Mouse (Mus musculus) c-Kit-positive CD71-positive TER-119-negative erythroid progenitor cells, embryonic 14.5 days (primary cell): Measurements from ENCODE around the gene Cask.
A peak's percentile ranks its signal among the peaks of the same experiment; 100 is the strongest.

Experiments
- DNase-seq: peaks from one replicate; pipeline ENCODE4 v3.0.0-alpha.2; 2013; ENCODE audit warnings: low read depth

Gene Cask

DNA sequence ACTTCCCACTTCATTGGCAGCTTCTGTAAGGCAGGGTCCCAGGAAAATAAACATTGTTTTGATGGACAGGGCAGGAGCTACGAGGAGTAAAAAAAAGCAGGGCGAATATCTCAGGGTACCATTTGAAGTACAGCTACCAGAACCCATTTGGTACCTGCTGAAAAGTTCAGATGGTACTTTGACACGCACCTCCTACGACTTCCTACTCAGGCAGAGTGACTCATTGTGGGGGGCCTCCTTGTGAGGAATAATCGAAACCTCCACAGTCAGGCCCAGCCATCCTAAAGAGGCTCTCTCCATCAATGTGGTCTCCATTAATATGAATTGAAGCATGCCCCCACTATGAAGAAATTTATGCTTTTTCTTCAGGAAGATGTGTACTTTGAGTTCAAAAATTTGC lies 228.5 kb downstream of the Cask start:
- DNase-seq = no peak

DNA sequence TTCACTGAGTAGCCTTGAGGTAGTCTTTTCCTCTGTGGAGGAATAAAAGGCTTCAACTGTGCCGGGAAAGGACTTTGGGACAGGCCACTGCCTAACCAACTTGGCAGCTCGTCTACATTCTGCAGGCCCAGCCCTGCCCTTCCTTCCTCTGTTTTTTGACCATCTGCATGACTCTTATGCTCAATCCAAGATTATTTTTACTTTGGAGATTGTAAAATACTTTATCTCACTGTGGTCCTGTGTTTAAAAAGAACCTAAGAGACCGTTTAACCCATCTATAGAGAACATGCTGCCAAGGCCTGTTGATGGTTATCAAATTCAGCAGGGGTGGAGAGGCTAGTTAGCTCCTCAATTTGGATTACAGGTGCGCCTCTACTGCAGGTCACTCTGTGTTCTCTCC lies 229.7 kb downstream of the Cask start:
- no peak for DNase-seq

DNA sequence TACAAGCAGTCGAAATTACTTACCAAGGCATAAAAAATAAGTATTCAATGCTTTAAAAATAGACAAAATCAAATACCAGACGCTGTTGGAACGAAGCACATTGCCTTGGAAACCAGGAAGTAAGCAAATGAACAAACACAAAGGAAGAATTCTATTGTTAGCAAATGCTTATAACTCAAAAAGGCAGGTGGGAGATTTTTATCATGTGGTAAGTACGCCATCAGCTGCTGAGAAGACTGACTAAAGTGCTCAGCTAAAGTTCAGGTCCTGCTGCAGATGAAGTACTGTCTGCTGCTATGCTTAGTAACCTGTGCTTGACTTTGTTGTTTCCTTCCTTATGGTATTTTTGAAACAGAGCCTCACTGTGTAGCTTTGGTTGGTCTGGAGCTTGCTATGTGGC lies 232.7 kb downstream of the Cask start:
- no peak for DNase-seq

DNA sequence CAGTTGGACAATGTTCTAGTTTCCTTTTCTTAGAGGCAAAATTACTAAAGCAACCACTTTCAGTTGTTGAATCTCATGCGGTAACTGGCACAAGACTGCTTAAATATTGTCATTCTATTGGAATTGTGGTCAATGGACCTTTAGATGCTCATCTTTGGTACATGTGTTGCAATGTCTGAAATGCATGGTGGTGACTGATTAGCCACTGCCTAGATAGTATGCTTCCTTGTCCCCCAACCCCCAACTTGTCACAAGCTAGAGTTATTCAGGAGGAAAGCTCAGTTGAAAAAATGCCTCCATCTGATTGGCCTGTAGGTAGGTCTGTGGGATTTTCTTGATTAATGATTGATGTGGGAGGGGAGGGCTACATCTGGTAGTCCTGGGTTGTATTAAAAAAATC lies 233.9 kb downstream of the Cask start:
- no peak for DNase-seq

DNA sequence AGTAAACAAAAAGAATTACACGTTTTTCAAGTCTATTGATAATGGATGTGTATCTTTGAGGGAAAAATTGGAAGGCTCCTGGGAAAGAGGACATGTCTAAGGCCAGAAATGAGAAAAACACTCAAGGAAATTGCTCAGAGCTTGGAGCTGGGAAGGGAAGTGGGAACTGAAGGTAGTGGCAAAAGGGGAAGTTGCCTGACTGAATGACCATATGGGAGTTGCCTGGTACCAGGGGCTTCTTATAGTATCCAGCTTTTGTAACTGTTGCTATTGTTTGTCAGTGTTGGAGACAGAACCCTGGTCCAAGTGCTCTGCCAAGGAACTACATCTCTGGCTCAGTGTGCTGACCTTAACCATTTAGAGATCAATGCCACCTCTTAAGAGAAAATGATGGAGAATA lies 234.4 kb downstream of the Cask start:
- no peak for DNase-seq

DNA sequence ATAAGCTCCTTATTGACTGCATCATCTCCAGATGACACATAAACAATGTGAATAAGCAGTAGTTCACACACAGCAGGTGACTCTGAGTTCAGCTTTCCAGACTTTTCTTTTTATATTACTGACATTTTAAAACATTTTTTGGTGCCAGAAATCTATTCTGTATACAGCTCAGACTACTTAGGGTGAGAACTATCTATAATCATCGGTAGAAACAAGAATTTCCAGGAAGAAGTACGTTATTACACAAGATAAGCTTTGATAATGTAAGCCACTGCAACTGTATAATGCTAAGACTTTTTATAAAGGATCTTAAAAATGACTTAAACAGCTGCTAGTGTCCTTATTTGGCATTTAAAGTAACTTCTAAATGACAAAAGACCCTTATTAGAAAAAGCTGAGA lies 239.1 kb downstream of the Cask start:
- DNase-seq = no peak

DNA sequence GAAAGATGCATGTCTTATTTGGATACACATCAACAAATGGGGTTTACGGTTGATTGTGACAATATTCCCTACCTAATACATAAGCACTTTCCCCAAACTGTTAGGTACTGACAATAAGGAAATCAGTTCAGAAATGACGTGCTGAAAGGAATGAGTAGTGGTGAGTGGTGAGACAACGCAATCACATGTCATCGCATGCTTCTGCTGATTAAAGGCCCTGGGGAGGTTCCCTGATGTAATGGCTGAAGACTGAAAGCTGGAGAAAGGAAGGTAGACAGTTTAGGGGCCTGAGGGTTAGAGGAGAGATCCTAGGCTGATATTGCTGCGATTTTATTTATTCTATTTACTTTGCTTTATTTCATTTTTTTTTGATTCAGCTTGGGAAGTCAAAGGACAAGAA lies 240.1 kb downstream of the Cask start:
- DNase-seq = no peak

DNA sequence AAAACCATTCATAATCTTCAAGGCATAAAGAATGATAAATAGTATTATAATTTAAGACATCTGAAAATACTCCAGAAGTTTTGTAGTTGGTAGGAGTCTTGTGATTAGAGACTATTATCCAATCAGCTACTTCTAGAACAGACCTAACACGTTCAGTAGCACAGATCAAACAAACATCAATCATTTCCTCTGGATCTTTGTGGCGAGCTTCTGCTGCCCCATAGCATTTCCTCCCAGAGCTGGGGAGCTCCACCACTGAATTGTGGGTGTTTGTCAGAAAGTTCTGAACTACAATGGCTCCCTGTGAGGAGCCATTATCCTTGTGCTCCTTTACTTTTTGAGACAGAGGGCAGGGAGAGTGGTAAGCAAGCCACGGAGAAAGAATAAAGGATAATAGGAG lies 243.4 kb downstream of the Cask start:
- no peak for DNase-seq

DNA sequence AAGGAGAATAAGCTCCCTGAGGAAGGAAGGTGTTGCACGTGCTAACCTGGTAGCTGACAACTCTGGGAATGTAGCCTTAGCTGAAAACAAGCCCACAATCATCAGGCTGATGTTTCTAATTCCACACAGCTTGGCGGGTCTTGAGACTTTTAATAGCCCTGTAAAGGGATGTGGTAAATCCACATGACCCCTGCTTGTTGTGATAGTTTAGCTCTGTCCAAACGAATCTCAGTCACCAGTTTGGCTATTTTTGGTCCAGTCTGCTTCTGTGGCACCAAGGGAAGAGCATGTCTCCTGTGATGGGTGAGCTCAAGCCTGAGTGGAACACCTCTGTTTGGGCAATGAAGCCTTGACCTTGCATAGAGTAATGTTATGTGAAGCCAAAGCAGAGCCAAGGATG lies 244.4 kb downstream of the Cask start:
- no peak for DNase-seq

DNA sequence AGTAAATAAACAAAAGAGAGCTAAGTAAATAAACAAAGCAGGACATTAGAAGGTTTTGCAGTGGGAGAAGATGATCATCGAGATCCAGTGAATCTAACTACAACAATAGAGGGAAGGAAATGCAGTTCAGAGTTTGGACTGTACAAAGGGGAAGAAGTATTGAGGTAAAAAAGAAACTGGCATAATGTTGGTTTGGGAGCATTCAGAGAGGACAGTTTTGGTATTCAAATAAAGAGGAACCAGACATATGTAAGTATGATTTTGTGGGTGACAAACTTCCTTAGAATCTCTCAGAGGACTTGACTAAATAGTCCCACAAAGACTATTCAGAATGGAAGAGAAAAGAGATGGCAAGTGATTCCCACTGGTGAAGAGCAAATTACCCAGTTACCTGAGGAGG lies 251.2 kb downstream of the Cask start:
- no peak for DNase-seq

DNA sequence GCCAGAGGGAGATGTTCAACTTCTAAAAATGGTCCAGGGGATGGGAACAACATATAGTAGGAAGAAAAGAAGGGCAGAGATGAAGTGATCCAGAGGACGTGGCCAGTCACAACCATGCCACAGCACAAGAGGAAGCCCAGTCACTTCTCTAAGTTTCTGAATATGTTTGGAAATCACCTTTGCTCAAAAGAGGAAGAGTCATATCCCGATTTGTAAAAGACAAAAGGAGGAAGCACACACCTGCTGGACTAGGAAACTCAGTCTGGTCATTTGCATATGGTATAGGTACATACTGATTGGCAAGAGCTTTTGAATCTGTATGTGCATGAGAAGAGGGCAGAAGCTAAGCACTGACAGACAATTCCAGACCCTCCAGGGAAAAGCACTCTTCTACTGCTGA lies 251.8 kb downstream of the Cask start:
- no peak for DNase-seq

DNA sequence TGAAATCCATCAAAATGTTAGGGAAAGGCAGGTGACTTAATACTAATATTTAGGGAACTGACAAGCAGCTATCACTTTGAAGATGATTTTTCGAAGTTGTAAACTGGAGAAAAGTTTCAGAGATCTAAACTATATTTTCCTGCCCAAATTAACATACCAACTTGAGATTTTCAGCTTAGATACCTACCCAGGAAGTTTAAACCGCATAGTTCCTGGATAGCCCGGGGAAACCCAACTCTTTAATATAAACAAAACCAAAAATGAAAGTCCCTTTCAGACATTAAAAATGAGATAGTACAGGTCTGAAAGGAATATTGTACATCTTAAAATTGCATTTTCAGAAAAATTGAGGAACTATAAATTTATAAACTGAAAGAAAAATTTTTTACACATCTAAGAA lies 273.5 kb downstream of the Cask start:
- no peak for DNase-seq

DNA sequence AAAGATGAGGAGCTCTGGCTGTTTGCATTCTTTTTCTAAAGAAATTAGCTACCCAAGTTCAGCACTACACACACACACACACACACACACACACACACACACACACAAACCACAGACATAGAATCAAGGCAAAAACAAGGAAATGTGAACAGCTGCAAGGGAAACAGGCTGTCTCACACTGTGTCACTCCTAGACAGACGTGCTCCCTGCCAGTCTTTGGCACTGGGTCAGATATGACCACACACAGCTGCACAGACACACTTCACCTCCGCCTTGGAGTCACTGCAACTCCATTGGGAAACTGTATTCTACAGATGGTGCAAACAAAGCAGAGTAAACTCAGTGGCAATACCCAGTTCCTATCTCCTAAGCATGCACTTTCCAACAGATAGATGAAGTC lies 274.6 kb downstream of the Cask start:
- no peak for DNase-seq

DNA sequence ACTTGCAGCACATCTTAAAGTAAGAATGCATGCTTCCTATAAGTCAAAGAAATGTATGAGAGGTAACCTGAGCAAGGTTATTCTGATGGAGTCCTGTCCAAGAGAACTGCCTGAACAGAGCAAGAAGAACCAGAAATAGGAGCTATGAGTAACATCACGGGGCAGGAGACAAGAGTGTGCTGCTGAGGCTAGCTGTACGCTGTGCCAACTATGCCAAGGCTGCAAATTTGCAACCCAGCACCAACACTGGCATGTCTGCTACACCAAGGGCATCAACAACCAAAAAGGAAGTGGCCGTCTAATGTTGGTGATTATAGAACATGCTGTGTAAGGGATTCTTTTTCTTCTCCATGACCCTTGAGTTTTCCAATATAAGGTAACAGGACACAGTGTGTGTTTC lies 276.3 kb downstream of the Cask start:
- no peak for DNase-seq

DNA sequence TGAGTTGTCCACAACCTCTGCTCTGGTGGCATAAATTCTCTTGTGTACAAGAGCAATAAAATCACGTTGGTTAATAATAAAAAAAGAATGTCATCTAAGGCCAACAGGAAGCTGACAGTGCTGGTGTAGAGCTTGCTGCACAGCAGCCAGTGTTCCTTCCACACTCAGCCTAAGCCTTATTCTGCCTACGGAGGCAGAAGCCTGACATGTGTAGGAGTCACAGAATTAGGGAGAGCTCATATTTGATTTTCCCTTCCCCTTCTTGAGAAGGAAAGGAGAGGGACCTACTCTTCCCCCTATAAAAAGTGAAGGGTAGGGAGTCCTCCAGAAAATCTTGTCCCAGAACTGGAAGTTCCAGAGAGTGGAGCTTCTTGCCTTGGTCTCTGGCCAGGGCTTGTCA lies 276.9 kb downstream of the Cask start:
- no peak for DNase-seq

DNA sequence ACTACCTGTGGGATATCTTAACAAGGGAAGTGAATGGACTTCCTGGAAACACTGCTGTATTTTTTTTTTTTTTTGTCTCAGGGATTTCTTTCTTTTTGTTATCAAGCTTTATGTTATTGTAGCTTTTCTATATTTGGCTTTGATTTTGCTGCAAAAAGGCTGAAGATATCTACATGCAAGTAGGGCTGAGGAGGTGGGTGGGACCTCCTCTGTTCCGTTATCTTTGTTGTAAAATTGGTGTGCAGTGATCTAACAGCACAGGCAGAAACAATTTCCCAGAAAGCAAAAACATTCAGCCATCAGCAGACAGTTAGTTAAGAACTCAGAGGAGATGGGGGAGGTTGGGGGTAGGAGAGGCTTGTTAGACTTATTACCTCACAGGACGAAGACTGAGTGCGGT lies 296.7 kb downstream of the Cask start:
- DNase-seq = peak; percentile 28

DNA sequence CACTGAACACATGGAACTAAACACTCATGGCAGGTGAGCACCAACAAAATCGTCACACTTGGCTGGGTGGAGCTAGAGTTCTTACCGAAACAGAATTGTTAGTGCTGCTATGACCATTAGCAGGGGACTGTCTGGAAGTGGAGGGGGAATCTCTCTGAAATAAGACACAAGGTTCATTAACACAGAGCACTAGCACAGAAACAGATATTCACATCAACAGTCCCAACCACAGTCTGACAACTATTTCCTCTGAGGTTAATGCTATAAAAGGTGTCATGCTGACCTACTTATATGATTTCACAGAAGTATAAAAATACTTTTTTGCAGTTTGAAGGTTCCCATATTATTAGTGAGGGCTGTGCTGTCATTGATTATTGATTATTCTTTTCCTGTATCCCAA lies 298.9 kb downstream of the Cask start:
- no peak for DNase-seq

DNA sequence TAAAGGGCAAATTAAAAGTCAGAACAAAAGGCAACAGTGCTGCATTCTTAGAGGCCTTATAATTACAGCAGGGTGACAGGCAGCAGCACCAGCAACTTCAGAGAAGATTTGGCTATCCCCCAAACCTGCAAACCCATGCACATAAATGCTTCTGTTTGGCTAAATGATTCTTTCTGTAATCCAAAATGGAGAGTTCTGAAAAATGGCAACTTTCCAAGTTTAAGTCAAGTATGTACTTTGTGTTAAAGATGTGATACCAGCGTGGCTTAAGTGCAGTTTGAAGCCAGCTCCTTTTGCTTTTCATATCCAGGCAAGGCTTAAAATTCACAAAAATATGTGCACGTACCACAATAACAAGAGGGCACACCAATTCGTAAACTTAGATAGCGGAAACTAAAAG lies 299.6 kb downstream of the Cask start:
- no peak for DNase-seq

DNA sequence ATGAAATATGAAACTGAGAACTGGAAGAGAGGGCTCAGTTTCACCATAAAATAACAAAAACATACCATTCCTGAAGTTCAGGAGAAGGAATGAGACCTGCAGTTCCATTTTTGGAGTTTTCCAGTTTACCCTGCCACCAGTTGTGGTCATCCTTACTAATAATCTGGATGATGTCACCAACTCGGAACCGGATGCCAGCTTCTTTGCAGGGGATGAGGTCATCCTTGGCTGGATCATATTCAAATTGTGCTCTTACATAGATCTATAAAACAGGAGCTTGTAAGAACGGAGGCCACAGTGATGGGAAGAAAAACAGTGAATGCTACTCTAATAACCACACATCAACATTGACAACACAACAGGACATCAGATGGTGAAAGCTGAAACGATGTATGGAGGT lies 302.1 kb downstream of the Cask start:
- no peak for DNase-seq

DNA sequence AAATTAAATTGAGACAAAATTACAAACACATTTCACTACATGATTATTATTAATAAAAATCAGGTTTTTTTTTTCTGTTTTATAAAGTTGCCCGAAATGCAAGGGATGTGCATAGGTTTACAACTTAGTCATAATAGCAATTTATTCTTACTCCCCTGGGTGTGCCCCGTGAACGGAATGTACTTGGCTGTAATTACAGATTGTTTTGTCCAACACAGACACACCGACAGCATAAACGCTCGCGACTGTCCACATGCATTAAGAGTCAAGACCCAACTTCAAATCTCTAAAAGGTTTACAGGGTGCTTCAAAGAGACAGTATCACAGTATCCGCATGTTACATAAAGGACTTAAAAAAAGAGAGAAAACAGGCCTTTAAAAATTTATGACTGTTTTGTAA lies 329.9 kb downstream of the Cask start:
- no peak for DNase-seq

DNA sequence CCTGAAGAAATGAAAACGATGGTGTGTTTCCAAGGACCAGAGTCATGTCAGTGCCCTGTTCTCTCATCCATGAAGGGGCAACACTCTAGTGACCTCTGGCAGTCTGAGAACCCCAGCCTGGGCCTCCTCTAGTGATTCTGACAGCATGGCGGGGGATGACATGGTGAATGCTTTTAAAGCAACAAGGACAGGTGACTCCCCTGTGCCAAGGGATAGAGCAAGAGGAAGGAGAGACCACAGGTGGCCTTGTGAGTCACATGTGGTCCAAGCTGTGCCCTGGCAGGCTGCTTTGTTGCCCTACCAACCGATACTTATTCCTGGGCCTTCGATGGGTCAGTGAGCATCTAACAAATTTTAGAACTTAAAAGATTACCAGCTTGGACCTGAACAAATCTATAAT lies 330.6 kb downstream of the Cask start:
- no peak for DNase-seq

DNA sequence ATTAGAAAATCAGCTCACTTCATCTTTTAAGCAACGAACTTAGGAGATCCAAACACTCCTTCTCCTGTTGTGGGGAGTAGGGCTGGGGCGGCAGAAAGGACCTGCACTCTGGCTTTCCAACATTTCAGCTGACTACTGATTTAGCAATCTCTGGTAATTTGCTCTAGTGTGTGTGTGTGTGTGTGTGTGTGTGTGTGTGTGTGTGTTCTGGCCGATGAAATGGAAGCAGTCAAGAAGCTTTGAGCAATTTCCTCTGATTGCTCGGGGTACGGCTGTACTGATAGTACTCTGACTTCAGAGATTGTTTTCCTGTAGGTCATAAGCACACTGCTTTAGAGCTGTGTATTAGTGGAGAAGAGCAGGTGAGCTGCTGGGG lies 331.8 kb downstream of the Cask start:
- no peak for DNase-seq

DNA sequence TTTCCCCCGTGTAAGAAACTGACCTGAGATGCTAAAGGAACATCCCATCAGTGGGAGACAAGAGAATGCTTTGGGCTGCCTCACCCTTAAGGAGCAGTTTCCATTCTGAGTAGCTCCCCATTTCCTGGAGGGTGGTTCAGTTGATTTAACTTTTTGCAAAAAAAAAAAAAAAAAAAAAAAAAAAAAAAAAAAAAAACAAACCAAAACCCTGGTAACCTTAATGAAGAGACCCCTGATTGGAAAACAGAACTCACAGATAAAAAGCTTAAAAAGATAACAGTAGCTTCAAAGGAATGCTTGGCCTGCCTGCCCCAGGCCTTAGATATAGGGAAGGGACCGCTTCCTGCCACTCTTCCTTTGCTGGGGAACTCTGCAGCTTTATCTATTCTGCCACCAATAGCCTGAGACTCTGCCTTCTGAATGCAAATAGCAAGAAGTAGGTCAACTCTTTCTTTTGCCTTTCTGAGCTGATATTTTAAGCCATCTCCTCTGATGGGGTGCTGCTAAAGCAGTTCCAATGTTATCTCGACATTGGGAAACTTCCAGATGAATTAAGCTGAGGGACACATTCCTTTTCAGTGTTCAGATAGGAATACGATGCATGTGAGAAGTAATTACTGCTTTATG lies 332.3 kb downstream of the Cask start:
- no peak for DNase-seq

DNA sequence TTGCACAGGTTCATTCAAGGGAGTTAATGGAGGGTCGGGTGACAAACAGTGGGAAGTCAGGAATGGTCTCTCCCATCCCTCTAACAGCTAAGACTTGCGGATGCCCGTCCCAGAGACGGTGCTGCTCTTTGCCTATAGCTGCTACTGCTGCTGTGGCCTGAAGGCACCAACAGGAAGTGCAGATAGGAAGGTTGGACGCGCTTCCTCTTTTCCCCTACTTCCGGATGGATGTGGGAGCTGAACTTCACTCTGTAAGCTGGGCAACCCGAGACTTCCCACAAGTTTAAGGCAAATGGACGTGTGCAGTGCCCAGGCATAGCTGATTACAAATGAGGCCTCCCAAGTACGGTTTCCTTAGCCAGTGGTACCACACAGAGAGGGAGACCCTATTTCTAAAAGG lies 333.1 kb downstream of the Cask start:
- no peak for DNase-seq

DNA sequence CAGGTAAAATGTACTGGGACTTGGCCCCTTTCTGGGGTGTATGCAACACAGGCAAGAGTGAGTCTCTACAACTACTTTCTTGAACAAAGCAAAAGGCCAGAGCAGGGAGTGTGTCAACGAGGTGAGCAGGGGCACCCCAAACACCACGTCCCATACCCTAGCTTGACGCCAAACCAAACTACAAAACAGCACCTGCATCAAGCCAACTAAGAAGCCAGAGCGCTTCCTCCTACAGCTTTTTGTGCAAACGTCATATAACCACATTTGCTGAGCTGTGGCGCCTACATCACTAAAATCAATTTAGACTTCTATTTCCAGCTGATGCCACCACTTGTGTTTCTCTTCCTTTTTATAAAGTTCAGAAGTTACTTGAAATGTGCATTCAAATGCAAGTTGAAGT lies 334.7 kb downstream of the Cask start:
- DNase-seq = no peak
